Mouse (Mus musculus): ENCODE measurements around the gene Tulp1. TPM values are rescaled to one million over a fixed set of nuclear protein-coding genes. Genes with fewer than 3 reads are reported as not detected.
"Not testable (repeated sequence)": the region's sequence is repeated elsewhere in the genome, so short reads cannot be mapped to it uniquely, and the experiment has no call there.

Tulp1 gene
- polyA plus RNA-seq, 1 experiment = not detected

- Histone ChIP-seq H3K27ac (ENCODE audit: insufficient read depth, low read depth, low read length) (no peak overlapping the region), H3K4me1 (ENCODE audit: control insufficient read depth, insufficient read depth, low read length) (0 out of 2 replicates have a peak, but pooled peaks cover 3% of the 10 kb centered on the region), H3K4me3 (ENCODE audit: insufficient read depth, low read length) (no peak overlapping the region)
- TF ChIP-seq CTCF (IDR thresholded peaks at IDR 0.05; ENCODE audit: low read depth, low read length) (no peak), POLR2A (IDR thresholded peaks at IDR 0.05; ENCODE audit: borderline replicate concordance, low read depth, low read length) (no peak)
Observed at GRCm38 (mm10) chr17:28371941-28372340, 6.9 kb upstream of the Tulp1 start.

- TF ChIP-seq POLR2A (IDR thresholded peaks at IDR 0.05; ENCODE audit: borderline replicate concordance, low read depth, low read length) = no peak
- Histone ChIP-seq H3K4me3 (ENCODE audit: insufficient read depth, low read length) (no peak overlapping the region), H3K4me1 (ENCODE audit: control insufficient read depth, insufficient read depth, low read length) (0 out of 2 replicates have a peak, but pooled peaks cover 3% of the 10 kb centered on the region), H3K27ac (ENCODE audit: insufficient read depth, low read depth, low read length) (no peak overlapping the region)
Observed at GRCm38 (mm10) chr17:28371286-28371685, 6.3 kb upstream of the Tulp1 start.

GRCm38 (mm10) chr17:28369056-28369455, 4.0 kb upstream of the Tulp1 start:
- Histone ChIP-seq H3K4me1 (ENCODE audit: control insufficient read depth, insufficient read depth, low read length) (0 out of 2 replicates have a peak, but pooled peaks cover 3% of the 10 kb centered on the region), H3K27ac (ENCODE audit: insufficient read depth, low read depth, low read length) (no peak overlapping the region), H3K4me3 (ENCODE audit: insufficient read depth, low read length) (no peak overlapping the region)
- TF ChIP-seq POLR2A (IDR thresholded peaks at IDR 0.05; ENCODE audit: borderline replicate concordance, low read depth, low read length) (no peak), CTCF (IDR thresholded peaks at IDR 0.05; ENCODE audit: low read depth, low read length) (no peak)

- no peak overlapping the region for H3K4me3 ChIP-seq (ENCODE audit: insufficient read depth, low read length)
- no peak overlapping the region for H3K27ac ChIP-seq (ENCODE audit: insufficient read depth, low read depth, low read length)
- TF ChIP-seq CTCF (IDR thresholded peaks at IDR 0.05; ENCODE audit: low read depth, low read length) (peak; percentile 91), POLR2A (IDR thresholded peaks at IDR 0.05; ENCODE audit: borderline replicate concordance, low read depth, low read length) (no peak)
- 0 out of 2 replicates have a peak, but pooled peaks cover 3% of the 10 kb centered on the region for H3K4me1 ChIP-seq (ENCODE audit: control insufficient read depth, insufficient read depth, low read length)
Observed at GRCm38 (mm10) chr17:28368449-28368848, 3.4 kb upstream of the Tulp1 start.

- no peak overlapping the region for H3K4me3 ChIP-seq (ENCODE audit: insufficient read depth, low read length)
- no peak overlapping the region for H3K27ac ChIP-seq (ENCODE audit: insufficient read depth, low read depth, low read length)
- H3K4me1 ChIP-seq (ENCODE audit: control insufficient read depth, insufficient read depth, low read length) = 0 out of 2 replicates have a peak, but pooled peaks cover 3% of the 10 kb centered on the region
- TF ChIP-seq POLR2A (IDR thresholded peaks at IDR 0.05; ENCODE audit: borderline replicate concordance, low read depth, low read length) = no peak
- no peak for TF ChIP-seq CTCF (IDR thresholded peaks at IDR 0.05; ENCODE audit: low read depth, low read length)
Observed at GRCm38 (mm10) chr17:28363507-28363906, 1.5 kb downstream of the Tulp1 start.

GRCm38 (mm10) chr17:28362653-28363292, 2.2 kb downstream of the Tulp1 start:
- no peak for TF ChIP-seq POLR2A (IDR thresholded peaks at IDR 0.05; ENCODE audit: borderline replicate concordance, low read depth, low read length)
- TF ChIP-seq CTCF (IDR thresholded peaks at IDR 0.05; ENCODE audit: low read depth, low read length) = no peak
- Histone ChIP-seq H3K4me3 (ENCODE audit: insufficient read depth, low read length) (no peak overlapping the region), H3K4me1 (ENCODE audit: control insufficient read depth, insufficient read depth, low read length) (no peaks in the 10 kb centered on the region), H3K27ac (ENCODE audit: insufficient read depth, low read depth, low read length) (no peak overlapping the region)

- Histone ChIP-seq H3K4me3 (ENCODE audit: insufficient read depth, low read length) (no peak overlapping the region), H3K4me1 (ENCODE audit: control insufficient read depth, insufficient read depth, low read length) (no peaks in the 10 kb centered on the region), H3K27ac (ENCODE audit: insufficient read depth, low read depth, low read length) (no peak overlapping the region)
- TF ChIP-seq CTCF (IDR thresholded peaks at IDR 0.05; ENCODE audit: low read depth, low read length) (no peak), POLR2A (IDR thresholded peaks at IDR 0.05; ENCODE audit: borderline replicate concordance, low read depth, low read length) (no peak)
Observed at GRCm38 (mm10) chr17:28361921-28362652, 2.9 kb downstream of the Tulp1 start.

GRCm38 (mm10) chr17:28360531-28361277, 4.3 kb downstream of the Tulp1 start:
- no peak for TF ChIP-seq POLR2A (IDR thresholded peaks at IDR 0.05; ENCODE audit: borderline replicate concordance, low read depth, low read length)
- no peak for TF ChIP-seq CTCF (IDR thresholded peaks at IDR 0.05; ENCODE audit: low read depth, low read length)
- H3K4me3 ChIP-seq (ENCODE audit: insufficient read depth, low read length) = no peak overlapping the region
- H3K4me1 ChIP-seq (ENCODE audit: control insufficient read depth, insufficient read depth, low read length) = no peaks in the 10 kb centered on the region
- no peak overlapping the region for H3K27ac ChIP-seq (ENCODE audit: insufficient read depth, low read depth, low read length)

GRCm38 (mm10) chr17:28358576-28359261, 6.3 kb downstream of the Tulp1 start:
- not testable (repeated sequence) for H3K27ac ChIP-seq (ENCODE audit: insufficient read depth, low read depth, low read length); H3K4me3 ChIP-seq (ENCODE audit: insufficient read depth, low read length); H3K4me1 ChIP-seq (ENCODE audit: control insufficient read depth, insufficient read depth, low read length)

Data from bone marrow macrophage, adult 2 months (primary cell).